Comparison of ENCODE assay signal across 19 mouse cellular contexts in the genomic region with DNA sequence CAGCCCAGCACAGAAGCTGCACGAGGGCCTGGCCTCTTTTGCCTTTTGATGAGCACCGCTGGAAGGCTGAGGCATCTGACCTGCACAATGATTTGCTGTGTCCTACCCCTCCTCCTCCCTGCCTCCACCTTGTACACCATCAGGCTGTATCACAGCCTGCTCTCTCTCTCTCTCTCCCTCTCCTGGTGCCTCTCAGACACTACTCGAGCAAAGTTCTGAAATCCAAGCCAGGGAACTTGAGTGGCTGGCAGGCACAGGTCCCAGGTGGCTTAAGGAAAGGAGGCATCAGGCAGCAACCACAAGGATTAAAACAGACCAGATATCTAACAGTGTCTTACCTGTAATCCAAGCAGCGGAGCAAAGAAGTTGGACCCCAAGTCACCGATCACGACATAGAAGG. TPM values are rescaled to one million over a fixed set of nuclear protein-coding genes. Genes with fewer than 3 reads are reported as not detected.
A peak's percentile ranks its signal among the peaks of the same experiment; 100 is the strongest.
DNase-seq lines count a peak whose midpoint lies in the region; ATAC-seq and TF ChIP-seq lines count a peak whose summit lies in the region.
"Had no signal": no experiment of that assay in that cellular context is flagged by ENCODE, and none has a peak within 500 bp of the region (broad histone marks: within the 10 kb centered on the region; RNA-seq: fewer than 3 reads in every experiment).

No protein-coding gene starts in this region.

- H3K9ac ChIP-seq in hindbrain, postnatal 0 days (replicated peaks; ENCODE audit: low read length) = no peak overlapping the region
- H3K9ac ChIP-seq in hindbrain, embryonic 14.5 days = no peak overlapping the region
- H3K9ac ChIP-seq in embryonic facial prominence, embryonic 13.5 days = peak overlapping the region; percentile 27; the same call in 1 of the 2 replicates
- H3K9ac ChIP-seq: heart, embryonic 15.5 days; hindbrain, embryonic 13.5 days; limb, embryonic 13.5 days; lung, embryonic 15.5 days had no signal

- 0 out of 2 replicates have a peak, but pooled peaks have one; percentile 17 for TF ChIP-seq CTCF in hindbrain, postnatal 0 days (IDR thresholded peaks at IDR 0.05; ENCODE audit: low read depth)

- H3K4me3 ChIP-seq in hindbrain, postnatal 0 days (ENCODE audit: low read length) = no peak overlapping the region
- no peak overlapping the region for H3K4me3 ChIP-seq in hindbrain, embryonic 14.5 days (replicated peaks; ENCODE audit: low read length)
- no peak overlapping the region for H3K4me3 ChIP-seq in embryonic facial prominence, embryonic 13.5 days
- H3K4me3 ChIP-seq: heart, embryonic 15.5 days; hindbrain, embryonic 13.5 days; left cerebral cortex, adult 2 months; limb, embryonic 13.5 days; lung, embryonic 15.5 days had no signal

- DNase-seq in hindbrain, postnatal 0 days (ENCODE audit: low spot score) = no peak
- DNase-seq in hindbrain, embryonic 14.5 days (ENCODE audit: low spot score) = no peak
- peak; percentile 35 for DNase-seq in ZHBTc4 (ENCODE audit: low read depth, low spot score)
- peak; percentile 62 for DNase-seq in lung, postnatal 36 days
- no peak for DNase-seq in urinary bladder, postnatal 4 days (ENCODE audit: low spot score in 2 of 2)
- no peak for DNase-seq in left cerebral cortex, postnatal 14 days (ENCODE audit: low spot score in 2 of 2)
- DNase-seq: adrenal gland, postnatal 14 days; cerebellum, adult 11-12 months; kidney, adult 11 months; kidney, postnatal 14 days; right cerebral cortex, postnatal 14 days had no signal

- intact Hi-C loops in left cerebral cortex, postnatal 14 days (cut with DNase I) = no loop called here

- H3K4me1 ChIP-seq in hindbrain, postnatal 0 days (ENCODE audit: insufficient read depth, low read length) = peaks cover 7% of the 10 kb centered on the region
- H3K4me1 ChIP-seq in hindbrain, embryonic 14.5 days (replicated peaks; ENCODE audit: control insufficient read depth, insufficient read depth, low read length) = 0 out of 2 replicates have a peak, but pooled peaks cover 8% of the 10 kb centered on the region
- peaks cover 11% of the 10 kb centered on the region for H3K4me1 ChIP-seq in embryonic facial prominence, embryonic 13.5 days

- H3K4me2 ChIP-seq in hindbrain, postnatal 0 days (ENCODE audit: low read depth, low read length) = no peak overlapping the region
- H3K4me2 ChIP-seq in hindbrain, embryonic 14.5 days (replicated peaks) = no peak overlapping the region
- no peak overlapping the region for H3K4me2 ChIP-seq in embryonic facial prominence, embryonic 13.5 days
- H3K4me2 ChIP-seq: heart, embryonic 15.5 days; hindbrain, embryonic 13.5 days; limb, embryonic 13.5 days; lung, embryonic 15.5 days; midbrain, embryonic 11.5 days had no signal

- WGBS in hindbrain, postnatal 0 days = 66% methylated on average over 6 of the region's 6 CpGs
- WGBS in hindbrain, embryonic 14.5 days = 69% methylated on average over 6 of the region's 6 CpGs
- 72% methylated on average over 6 of the region's 6 CpGs for WGBS in embryonic facial prominence, embryonic 13.5 days

- no peaks in the 10 kb centered on the region for H3K27me3 ChIP-seq in hindbrain, postnatal 0 days (ENCODE audit: insufficient read depth, low read length)
- H3K27me3 ChIP-seq in hindbrain, embryonic 14.5 days (ENCODE audit: control insufficient read depth, insufficient read depth, low read length) = no peaks in the 10 kb centered on the region
- H3K27me3 ChIP-seq in embryonic facial prominence, embryonic 13.5 days = no peaks in the 10 kb centered on the region
- H3K27me3 ChIP-seq: heart, embryonic 15.5 days; hindbrain, embryonic 13.5 days; limb, embryonic 13.5 days; lung, embryonic 15.5 days had no signal

- no peaks in the 10 kb centered on the region for H3K36me3 ChIP-seq in hindbrain, postnatal 0 days (ENCODE audit: insufficient read depth, low read length)
- peaks cover 7% of the 10 kb centered on the region for H3K36me3 ChIP-seq in hindbrain, embryonic 14.5 days (replicated peaks; ENCODE audit: control insufficient read depth, insufficient read depth)
- peaks cover 44% of the 10 kb centered on the region for H3K36me3 ChIP-seq in embryonic facial prominence, embryonic 13.5 days

- H3K27ac ChIP-seq in hindbrain, postnatal 0 days = no peak overlapping the region
- no peak overlapping the region for H3K27ac ChIP-seq in hindbrain, embryonic 14.5 days
- H3K27ac ChIP-seq in embryonic facial prominence, embryonic 13.5 days = no peak overlapping the region
- H3K27ac ChIP-seq: heart, embryonic 15.5 days; hindbrain, embryonic 13.5 days; left cerebral cortex, adult 2 months; limb, embryonic 13.5 days; lung, embryonic 15.5 days had no signal

- H3K9me3 ChIP-seq in hindbrain, postnatal 0 days (ENCODE audit: low read length) = no peaks in the 10 kb centered on the region
- H3K9me3 ChIP-seq in hindbrain, embryonic 14.5 days (ENCODE audit: control insufficient read depth, low read length) = no peaks in the 10 kb centered on the region
- H3K9me3 ChIP-seq in embryonic facial prominence, embryonic 13.5 days = no peaks in the 10 kb centered on the region
- H3K9me3 ChIP-seq: heart, embryonic 15.5 days; hindbrain, embryonic 13.5 days; limb, embryonic 13.5 days; lung, embryonic 15.5 days had no signal

- ATAC-seq in hindbrain, postnatal 0 days = no peak
- no peak for ATAC-seq in hindbrain, embryonic 14.5 days (ENCODE audit: low FRiP score)
- ATAC-seq in embryonic facial prominence, embryonic 13.5 days (ENCODE audit: insufficient number of reproducible peaks, insufficient read depth, low FRiP score, low TSS enrichment, low read depth) = no peak
- ATAC-seq: CD4-positive, CD25-positive, alpha-beta regulatory T cell, adult 4 months had no signal

RNA-seq across cellular contexts. Expression of gene Slc38a10, which starts 10.9 kb away (rescaled TPM):
- 167 and 178 TPM in 2 replicates for total RNA-seq in hindbrain, postnatal 0 days (2014; rRNA removed)
- polyA plus RNA-seq in hindbrain, postnatal 0 days (2015; fragmentation: Nextera tagmentation; extraction: Ambion mirVana) = 95.9 and 101 TPM in 2 replicates
- 92.9 and 93.8 TPM in 2 replicates for polyA plus RNA-seq in hindbrain, embryonic 14.5 days (2014; fragmentation: Nextera tagmentation; extraction: Ambion mirVana)
- 92.9 and 94.5 TPM in 2 replicates for polyA plus RNA-seq in embryonic facial prominence, embryonic 13.5 days (2015; fragmentation: Nextera tagmentation; extraction: Ambion mirVana)
- total RNA-seq in left cerebral cortex, postnatal 14 days (2021) = 10 to 100 TPM; 94.9 to 95.2 TPM

RNA-seq across cellular contexts. Expression of gene Ndufaf8, which starts 41.5 kb away (rescaled TPM):
- 56.1 and 82.6 TPM in 2 replicates for total RNA-seq in hindbrain, postnatal 0 days (2014; rRNA removed)
- 62.7 and 70.2 TPM in 2 replicates for polyA plus RNA-seq in hindbrain, postnatal 0 days (2015; fragmentation: Nextera tagmentation; extraction: Ambion mirVana)
- 47.5 and 62.8 TPM in 2 replicates for polyA plus RNA-seq in hindbrain, embryonic 14.5 days (2014; fragmentation: Nextera tagmentation; extraction: Ambion mirVana)
- 76.5 and 79.2 TPM in 2 replicates for polyA plus RNA-seq in embryonic facial prominence, embryonic 13.5 days (2015; fragmentation: Nextera tagmentation; extraction: Ambion mirVana)
- 10 to 100 TPM; 35.3 to 39.1 TPM for total RNA-seq in left cerebral cortex, postnatal 14 days (2021)

RNA-seq across cellular contexts. Expression of gene Tepsin, which starts 41.7 kb away (rescaled TPM):
- 30.6 and 31.6 TPM in 2 replicates for total RNA-seq in hindbrain, postnatal 0 days (2014; rRNA removed)
- polyA plus RNA-seq in hindbrain, postnatal 0 days (2015; fragmentation: Nextera tagmentation; extraction: Ambion mirVana) = 13.8 and 14.8 TPM in 2 replicates
- 17.7 and 20.1 TPM in 2 replicates for polyA plus RNA-seq in hindbrain, embryonic 14.5 days (2014; fragmentation: Nextera tagmentation; extraction: Ambion mirVana)
- polyA plus RNA-seq in embryonic facial prominence, embryonic 13.5 days (2015; fragmentation: Nextera tagmentation; extraction: Ambion mirVana) = 19.5 and 20.5 TPM in 2 replicates
- 10 to 100 TPM; 18.4 to 18.7 TPM for total RNA-seq in left cerebral cortex, postnatal 14 days (2021)

RNA-seq across cellular contexts. Expression of gene Cep131, which starts 53.6 kb away (rescaled TPM):
- 18.5 and 18.7 TPM in 2 replicates for total RNA-seq in hindbrain, postnatal 0 days (2014; rRNA removed)
- polyA plus RNA-seq in hindbrain, postnatal 0 days (2015; fragmentation: Nextera tagmentation; extraction: Ambion mirVana) = 23.3 and 26.4 TPM in 2 replicates
- polyA plus RNA-seq in hindbrain, embryonic 14.5 days (2014; fragmentation: Nextera tagmentation; extraction: Ambion mirVana) = 27.8 and 28.1 TPM in 2 replicates
- polyA plus RNA-seq in embryonic facial prominence, embryonic 13.5 days (2015; fragmentation: Nextera tagmentation; extraction: Ambion mirVana) = 30.3 and 31.3 TPM in 2 replicates
- 10 to 100 TPM; 29.5 to 41.7 TPM for total RNA-seq in left cerebral cortex, postnatal 14 days (2021)

Comparison
In these comparisons a context has a peak if more than half of its experiments do, and no peak if none do; other contexts are left out.
1. DNase-seq: peak in ZHBTc4 (single experiment) and lung, postnatal 36 days (single experiment); none in hindbrain, postnatal 0 days (single experiment), hindbrain, embryonic 14.5 days (single experiment), urinary bladder, postnatal 4 days (0 of 2) and left cerebral cortex, postnatal 14 days (0 of 2).